Mouse (Mus musculus): ENCODE measurements around the gene Zc3h10. TPM values are rescaled to one million over a fixed set of nuclear protein-coding genes. Genes with fewer than 3 reads are reported as not detected.
A peak's percentile ranks its signal among the peaks of the same experiment; 100 is the strongest.

Zc3h10 gene
- polyA plus RNA-seq, 1 experiment from 2014 or later: 15.4 TPM

GRCm38 (mm10) chr10:128503532-128503931 lies 44.0 kb downstream of the Zc3h10 start:
- no peak overlapping the region for H3K4me3 ChIP-seq
- no peaks in the 10 kb centered on the region for H3K27me3 ChIP-seq
- no peaks in the 10 kb centered on the region for H3K9me3 ChIP-seq
- H3K9ac ChIP-seq: no peak overlapping the region
- no peaks in the 10 kb centered on the region; the same call in 1 of the 2 replicates for H3K36me3 ChIP-seq
- H3K27ac ChIP-seq: no peak overlapping the region
- no peak for ATAC-seq (ENCODE audit: insufficient number of reproducible peaks, low FRiP score, low TSS enrichment, low read depth)
- no peak overlapping the region for H3K4me2 ChIP-seq
- WGBS: 65% methylated on average over 8 of the region's 8 CpGs
- 0 out of 2 replicates have a peak, but pooled peaks cover 6% of the 10 kb centered on the region for H3K4me1 ChIP-seq

- Histone ChIP-seq H3K27me3 (no peaks in the 10 kb centered on the region), H3K27ac (no peak overlapping the region), H3K9me3 (no peaks in the 10 kb centered on the region), H3K4me3 (no peak overlapping the region), H3K36me3 (no peaks in the 10 kb centered on the region; the same call in 1 of the 2 replicates), H3K4me1 (peaks cover 12% of the 10 kb centered on the region), H3K9ac (no peak overlapping the region), H3K4me2 (no peak overlapping the region)
- WGBS: 73% methylated on average over 5 of the region's 5 CpGs
- no peak for ATAC-seq (ENCODE audit: insufficient number of reproducible peaks, low FRiP score, low TSS enrichment, low read depth)
These were observed 45.2 kb downstream of the Zc3h10 start for GRCm38 (mm10) chr10:128502341-128502740.

GRCm38 (mm10) chr10:128499116-128499671 lies 48.4 kb downstream of the Zc3h10 start:
- Histone ChIP-seq H3K27ac (peak overlapping the region; percentile 92), H3K4me3 (peak overlapping the region; percentile 58), H3K4me1 (peaks cover 23% of the 10 kb centered on the region), H3K36me3 (no peaks in the 10 kb centered on the region), H3K9me3 (no peaks in the 10 kb centered on the region), H3K9ac (peak overlapping the region; percentile 50), H3K27me3 (no peaks in the 10 kb centered on the region), H3K4me2 (peak overlapping the region; percentile 69)
- 2% methylated on average over 21 of the region's 21 CpGs for WGBS
- ATAC-seq (ENCODE audit: insufficient number of reproducible peaks, low FRiP score, low TSS enrichment, low read depth): 0 out of 2 replicates have a peak, but pooled peaks have one; percentile 9

GRCm38 (mm10) chr10:128498590-128498989 lies 49.0 kb downstream of the Zc3h10 start, which contains the start of gene Myl6b:
Gene Myl6b (minus strand): TSS chr10:128498685.
- no peaks in the 10 kb centered on the region for H3K36me3 ChIP-seq
- H3K9me3 ChIP-seq: no peaks in the 10 kb centered on the region
- no peaks in the 10 kb centered on the region for H3K27me3 ChIP-seq
- peak within 1 kb of the TSS; percentile 50 for H3K9ac ChIP-seq
- H3K27ac ChIP-seq: peak within 1 kb of the TSS; percentile 92
- WGBS: 0% methylated on average over 27 of the region's 27 CpGs
- peak within 1 kb of the TSS; percentile 69 for H3K4me2 ChIP-seq
- peak within 1 kb of the TSS; percentile 58 for H3K4me3 ChIP-seq
- ATAC-seq (ENCODE audit: insufficient number of reproducible peaks, low FRiP score, low TSS enrichment, low read depth): peak; percentile 83
- peaks cover 23% of the 10 kb centered on the region for H3K4me1 ChIP-seq

GRCm38 (mm10) chr10:128497134-128497737 lies 50.3 kb downstream of the Zc3h10 start:
- 46% methylated on average over 6 of the region's 6 CpGs for WGBS
- no peaks in the 10 kb centered on the region for H3K27me3 ChIP-seq

GRCm38 (mm10) chr10:128496509-128497077 lies 51.0 kb downstream of the Zc3h10 start:
- Histone ChIP-seq H3K27ac (no peak overlapping the region; the same call in 1 of the 2 replicates), H3K9me3 (no peaks in the 10 kb centered on the region), H3K4me2 (no peak overlapping the region), H3K4me1 (peaks cover 33% of the 10 kb centered on the region), H3K27me3 (no peaks in the 10 kb centered on the region), H3K36me3 (peaks cover 4% of the 10 kb centered on the region), H3K4me3 (no peak overlapping the region), H3K9ac (no peak overlapping the region)
- no peak for ATAC-seq (ENCODE audit: insufficient number of reproducible peaks, low FRiP score, low TSS enrichment, low read depth)
- WGBS: 39% methylated on average over 6 of the region's 6 CpGs

More at GRCm38 (mm10) chr10:128497134-128497737, 50.3 kb downstream of the Zc3h10 start:
- Histone ChIP-seq H3K4me2 (0 out of 2 replicates have a peak overlapping the region, but pooled peaks have one; percentile 5), H3K4me3 (no peak overlapping the region), H3K36me3 (no peaks in the 10 kb centered on the region), H3K9me3 (no peaks in the 10 kb centered on the region), H3K9ac (no peak overlapping the region), H3K4me1 (peaks cover 27% of the 10 kb centered on the region), H3K27ac (no peak overlapping the region)
- ATAC-seq (ENCODE audit: insufficient number of reproducible peaks, low FRiP score, low TSS enrichment, low read depth): no peak

- no peak overlapping the region for H3K9ac ChIP-seq
- 68% methylated on average over 4 of the region's 4 CpGs for WGBS
- no peaks in the 10 kb centered on the region for H3K9me3 ChIP-seq
- ATAC-seq (ENCODE audit: insufficient number of reproducible peaks, low FRiP score, low TSS enrichment, low read depth): no peak
- H3K4me3 ChIP-seq: no peak overlapping the region
- H3K36me3 ChIP-seq: peaks cover 11% of the 10 kb centered on the region
- H3K4me2 ChIP-seq: no peak overlapping the region
- no peak overlapping the region; the same call in 1 of the 2 replicates for H3K27ac ChIP-seq
- peaks cover 40% of the 10 kb centered on the region for H3K4me1 ChIP-seq
- no peaks in the 10 kb centered on the region for H3K27me3 ChIP-seq
These were observed 51.7 kb downstream of the Zc3h10 start for GRCm38 (mm10) chr10:128495903-128496302.

- H3K9me3 ChIP-seq: no peaks in the 10 kb centered on the region
- H3K4me1 ChIP-seq: peaks cover 46% of the 10 kb centered on the region
- H3K27ac ChIP-seq: no peak overlapping the region
- 70% methylated on average over 2 of the region's 2 CpGs for WGBS
- no peak overlapping the region for H3K9ac ChIP-seq
- peak overlapping the region; percentile 83 for H3K4me3 ChIP-seq
- no peak for ATAC-seq (ENCODE audit: insufficient number of reproducible peaks, low FRiP score, low TSS enrichment, low read depth)
- H3K4me2 ChIP-seq: peak overlapping the region; percentile 64
- peaks cover 16% of the 10 kb centered on the region for H3K36me3 ChIP-seq
- H3K27me3 ChIP-seq: no peaks in the 10 kb centered on the region
These were observed 52.3 kb downstream of the Zc3h10 start for GRCm38 (mm10) chr10:128495270-128495669.

- Histone ChIP-seq H3K4me1 (peaks cover 51% of the 10 kb centered on the region), H3K4me3 (peak overlapping the region; percentile 83), H3K27ac (peak overlapping the region; percentile 100), H3K36me3 (peaks cover 22% of the 10 kb centered on the region), H3K9ac (peak overlapping the region; percentile 62), H3K9me3 (no peaks in the 10 kb centered on the region), H3K4me2 (peak overlapping the region; percentile 64), H3K27me3 (no peaks in the 10 kb centered on the region)
- ATAC-seq (ENCODE audit: insufficient number of reproducible peaks, low FRiP score, low TSS enrichment, low read depth): no peak
- 52% methylated on average over 11 of the region's 11 CpGs for WGBS
These were observed 52.8 kb downstream of the Zc3h10 start for GRCm38 (mm10) chr10:128494667-128495245.

GRCm38 (mm10) chr10:128493695-128494666 lies 53.6 kb downstream of the Zc3h10 start, which contains the start of gene Myl6:
Gene Myl6 (minus strand): TSS chr10:128494145.
- Histone ChIP-seq H3K4me3 (peak within 1 kb of the TSS; percentile 83), H3K27ac (peak within 1 kb of the TSS; percentile 100), H3K4me1 (peaks cover 49% of the 10 kb centered on the region), H3K9ac (peak within 1 kb of the TSS; percentile 74), H3K9me3 (no peaks in the 10 kb centered on the region), H3K4me2 (peak within 1 kb of the TSS; percentile 72), H3K27me3 (no peaks in the 10 kb centered on the region), H3K36me3 (peaks cover 29% of the 10 kb centered on the region)
- under 1% methylated on average over 43 of the region's 45 CpGs for WGBS
- peak; percentile 91 for ATAC-seq (ENCODE audit: insufficient number of reproducible peaks, low FRiP score, low TSS enrichment, low read depth)

- Histone ChIP-seq H3K4me2 (peak overlapping the region; percentile 72), H3K36me3 (peaks cover 36% of the 10 kb centered on the region), H3K4me1 (peaks cover 47% of the 10 kb centered on the region), H3K4me3 (peak overlapping the region; percentile 83), H3K27ac (peak overlapping the region; percentile 100), H3K27me3 (no peaks in the 10 kb centered on the region), H3K9me3 (no peaks in the 10 kb centered on the region), H3K9ac (peak overlapping the region; percentile 74)
- ATAC-seq (ENCODE audit: insufficient number of reproducible peaks, low FRiP score, low TSS enrichment, low read depth): peak; percentile 1
- 0% methylated on average over 12 of the region's 12 CpGs for WGBS
These were observed 54.3 kb downstream of the Zc3h10 start for GRCm38 (mm10) chr10:128493319-128493694.
